Mouse (Mus musculus) cerebellum, adult 2 months (tissue): ENCODE measurements around the gene Ednra.

Experiments
- CTCF ChIP-seq: fragments of 200-500 bp; IDR thresholded peaks from 2 replicates; pipeline ENCODE4 v1.5.1; 2011; ENCODE audit warnings: low read depth, mild to moderate bottlenecking, control low read depth, low read length, moderate library complexity, borderline replicate concordance; ENCODE audit not compliant: insufficient read depth
- POLR2A ChIP-seq: fragments of 200-500 bp; IDR thresholded peaks from 2 replicates; pipeline ENCODE4 v1.6.1; 2011; ENCODE audit warnings: low read length, control low read depth, borderline replicate concordance; ENCODE audit not compliant: insufficient read depth

- TF ChIP-seq CTCF (no peak), POLR2A (no peak)
Measured at GRCm38 (mm10) chr8:77650646-77651190, 73.5 kb downstream of the Ednra start.
